Mouse (Mus musculus) megakaryocyte, embryonic 14.5 days (primary cell): ENCODE measurements around the gene Rexo2. TPM values are rescaled to one million over a fixed set of nuclear protein-coding genes. Genes with fewer than 3 reads are reported as not detected.
A peak's percentile ranks its signal among the peaks of the same experiment; 100 is the strongest.
"Not testable (repeated sequence)": the region's sequence is repeated elsewhere in the genome, so short reads cannot be mapped to it uniquely, and the experiment has no call there.

Experiments
- H3K27me3 ChIP-seq: replicated peaks from 2 replicates; pipeline ENCODE3; 2012; ENCODE audit warnings: inconsistent platforms
- H3K36me3 ChIP-seq: replicated peaks from 2 replicates; pipeline ENCODE3; 2012; ENCODE audit warnings: low read length, inconsistent platforms, mixed read lengths
- H3K4me1 ChIP-seq: 2 replicates; pipeline ENCODE4 v1.6.1; 2012; ENCODE audit warnings: inconsistent platforms
- H3K4me3 ChIP-seq: replicated peaks from 2 replicates; pipeline ENCODE3; 2012; ENCODE audit warnings: moderate library complexity, mild to moderate bottlenecking, inconsistent platforms
- H3K9me3 ChIP-seq: 2 replicates; pipeline ENCODE4 v1.6.1; 2012; ENCODE audit warnings: inconsistent platforms
- FLI1 ChIP-seq: IDR thresholded peaks from 2 replicates; pipeline ENCODE4 v1.6.1; 2012; ENCODE audit warnings: low read length, inconsistent platforms, mixed read lengths
- GATA1 ChIP-seq: IDR thresholded peaks from 3 replicates; pipeline ENCODE4 v1.6.1; 2012; ENCODE audit warnings: mixed read lengths, low read length, inconsistent platforms, borderline replicate concordance
- polyA plus RNA-seq: library from polyadenylated mRNA; stranded (reverse); fragments of >175 nt; gene quantifications from 2 replicates; pipeline ENCODE4 v1.2.3, GENCODE M21; 2012; ENCODE audit warnings: low replicate concordance; ENCODE audit not compliant: insufficient read depth

Gene Rexo2
- 36.1 and 212 TPM in 2 replicates for polyA plus RNA-seq

DNA sequence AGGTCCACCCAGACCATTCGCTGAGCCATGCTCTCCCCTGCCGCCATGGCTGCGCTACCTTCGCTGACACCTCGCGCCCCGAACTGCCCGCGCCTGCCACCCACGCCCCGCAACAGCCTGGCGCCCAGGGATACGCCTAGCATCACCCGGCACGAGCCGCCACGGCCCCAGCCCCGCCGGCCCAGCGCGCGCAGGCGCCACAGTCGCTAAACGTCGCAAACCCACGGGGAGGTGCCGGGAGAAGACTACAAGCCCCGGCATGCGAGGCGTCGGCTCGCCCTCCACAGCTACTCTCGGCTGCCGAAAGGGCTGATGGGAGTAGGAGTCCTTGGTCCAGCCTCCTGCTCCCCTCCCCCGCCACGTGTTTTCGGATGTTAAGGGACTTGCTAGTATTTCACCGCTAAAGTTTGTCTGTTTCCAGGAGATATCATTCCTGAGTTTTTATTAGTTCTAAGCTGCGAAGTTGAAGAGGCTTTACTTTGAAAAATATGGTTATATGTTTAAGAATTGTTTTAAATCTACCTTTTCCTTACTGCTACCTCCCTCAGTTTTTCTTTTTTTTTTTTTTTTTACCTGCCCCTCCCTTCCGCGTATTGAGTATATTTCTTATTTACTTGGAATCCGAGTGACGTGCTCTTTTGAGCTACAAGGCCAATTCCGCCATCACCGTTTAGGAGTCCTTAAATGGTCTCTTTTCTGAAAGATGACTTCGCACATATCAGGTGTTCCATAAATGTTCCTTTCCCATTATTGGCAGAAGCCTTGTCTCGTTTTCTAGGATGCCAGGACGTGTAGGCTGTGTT is at the start of gene Rexo2:
Gene Rexo2 (minus strand): TSS at position 213 of the 803 bp plus-strand sequence.
- Histone ChIP-seq H3K36me3 (peaks cover 47% of the 10 kb centered on the region), H3K4me3 (peak within 1 kb of the TSS; percentile 100), H3K4me1 (peaks cover 53% of the 10 kb centered on the region), H3K9me3 (no peaks in the 10 kb centered on the region), H3K27me3 (no peaks in the 10 kb centered on the region)
- no peak for TF ChIP-seq GATA1
- TF ChIP-seq FLI1 = no peak

DNA sequence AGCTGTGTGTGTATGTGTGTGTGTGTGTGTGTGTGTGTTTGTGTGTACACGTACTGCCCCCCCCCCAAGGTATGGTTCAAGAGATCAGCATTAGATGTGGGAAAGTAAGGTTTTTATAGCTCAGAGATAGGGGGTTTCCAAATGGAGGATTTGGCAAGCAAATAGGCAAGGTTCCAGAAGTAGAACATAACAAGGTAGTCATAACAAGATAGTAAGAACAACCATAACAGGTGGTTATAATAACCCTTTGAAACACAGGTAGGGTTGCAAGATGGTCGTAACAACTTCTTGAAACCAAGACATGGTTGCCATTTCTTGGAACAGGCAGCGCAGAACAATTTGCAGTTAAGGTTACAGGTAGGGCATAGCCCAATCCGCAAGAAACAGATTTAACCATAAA is 46.1 kb upstream of the Rexo2 start:
- H3K4me3 ChIP-seq = no peak overlapping the region
- TF ChIP-seq GATA1 (no peak), FLI1 (no peak)
- H3K9me3 ChIP-seq = no peaks in the 10 kb centered on the region
- peaks cover 2% of the 10 kb centered on the region; the same call in 1 of the 2 replicates for H3K4me1 ChIP-seq
- H3K27me3 ChIP-seq = no peaks in the 10 kb centered on the region
- no peaks in the 10 kb centered on the region for H3K36me3 ChIP-seq

DNA sequence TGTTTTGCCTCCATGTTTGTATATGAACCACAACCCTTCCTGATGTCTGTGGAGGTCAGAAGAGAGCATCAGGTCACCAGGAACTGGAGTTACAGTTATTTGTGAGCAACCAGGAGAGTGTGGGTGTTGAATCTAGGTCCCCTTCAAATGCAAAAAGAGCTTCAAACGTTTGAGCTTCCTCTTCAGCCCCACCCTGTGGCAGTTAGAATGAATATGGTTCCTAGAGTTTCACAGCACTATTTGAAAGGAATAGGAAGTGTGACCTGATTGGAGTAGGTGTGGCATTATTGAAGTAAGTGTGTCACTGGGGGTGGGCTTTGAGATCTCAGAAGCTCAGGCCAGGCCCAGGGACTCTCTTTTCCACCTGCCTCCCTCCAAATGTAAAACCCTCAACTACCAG is 45.1 kb upstream of the Rexo2 start:
- no peaks in the 10 kb centered on the region for H3K27me3 ChIP-seq
- no peaks in the 10 kb centered on the region for H3K9me3 ChIP-seq
- no peaks in the 10 kb centered on the region for H3K4me1 ChIP-seq
- H3K4me3 ChIP-seq = no peak overlapping the region
- no peaks in the 10 kb centered on the region for H3K36me3 ChIP-seq
- no peak for TF ChIP-seq FLI1
- no peak for TF ChIP-seq GATA1

DNA sequence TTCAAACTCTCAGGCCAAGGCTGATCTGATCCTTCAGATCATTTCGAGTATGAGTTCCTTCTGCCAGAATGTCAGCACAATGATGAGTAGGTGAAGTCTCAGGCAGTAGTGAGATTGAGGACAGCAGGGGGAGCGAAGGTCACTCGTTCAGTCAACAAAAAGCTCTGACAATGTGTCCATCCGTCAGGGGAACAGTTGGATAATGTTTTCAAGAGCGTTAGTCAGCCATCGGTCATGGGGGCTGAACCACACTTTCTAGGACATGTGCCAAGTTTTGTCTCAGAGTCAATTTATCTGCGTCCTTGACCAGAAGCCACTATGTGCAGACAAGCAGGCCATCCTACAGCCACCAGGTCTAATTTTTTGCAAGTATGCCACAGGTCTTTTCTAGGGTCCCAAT is 40.0 kb upstream of the Rexo2 start:
- H3K4me1 ChIP-seq, H3K27me3 ChIP-seq, H3K36me3 ChIP-seq, H3K9me3 ChIP-seq, H3K4me3 ChIP-seq: not testable (repeated sequence)

DNA sequence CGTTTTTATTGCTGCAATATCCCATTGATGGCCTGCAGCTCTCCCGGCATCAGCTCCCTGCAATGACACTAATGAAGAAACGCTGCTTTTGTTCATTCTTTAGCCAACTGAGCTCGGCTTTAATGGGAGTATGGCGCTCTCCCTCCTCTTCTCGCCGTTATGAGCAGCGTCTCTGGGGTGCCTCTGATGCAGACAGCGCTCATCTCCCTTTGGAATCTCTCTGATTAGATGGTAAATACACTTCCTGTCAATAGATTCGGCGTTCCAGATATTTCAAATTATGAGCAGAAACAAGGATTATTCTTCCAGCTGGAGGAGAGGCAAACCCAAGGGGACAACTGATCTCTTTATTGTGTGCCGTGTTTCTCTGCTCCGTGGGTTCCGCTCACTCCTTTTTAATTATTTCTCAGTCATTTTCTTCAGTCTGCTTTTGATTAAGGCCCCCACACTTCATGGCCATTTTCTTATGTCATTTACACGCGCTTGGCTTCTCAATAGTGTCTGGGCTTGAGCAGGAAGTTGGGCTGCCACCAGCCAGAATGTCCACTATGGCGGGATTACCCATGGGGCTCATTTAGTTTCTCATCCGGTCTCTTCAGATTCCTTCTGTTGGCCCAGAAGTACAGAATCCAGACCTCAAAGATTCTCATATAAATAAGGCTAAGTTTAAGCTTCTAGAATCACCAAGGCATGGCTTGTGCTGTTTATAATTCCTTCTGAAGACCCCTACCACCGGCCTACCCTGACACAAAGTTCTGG is 37.1 kb upstream of the Rexo2 start:
- no peaks in the 10 kb centered on the region for H3K27me3 ChIP-seq
- H3K4me3 ChIP-seq = no peak overlapping the region
- no peaks in the 10 kb centered on the region for H3K36me3 ChIP-seq
- H3K9me3 ChIP-seq = no peaks in the 10 kb centered on the region
- H3K4me1 ChIP-seq = peaks cover 7% of the 10 kb centered on the region; the same call in 1 of the 2 replicates
- TF ChIP-seq FLI1 = no peak
- no peak for TF ChIP-seq GATA1

DNA sequence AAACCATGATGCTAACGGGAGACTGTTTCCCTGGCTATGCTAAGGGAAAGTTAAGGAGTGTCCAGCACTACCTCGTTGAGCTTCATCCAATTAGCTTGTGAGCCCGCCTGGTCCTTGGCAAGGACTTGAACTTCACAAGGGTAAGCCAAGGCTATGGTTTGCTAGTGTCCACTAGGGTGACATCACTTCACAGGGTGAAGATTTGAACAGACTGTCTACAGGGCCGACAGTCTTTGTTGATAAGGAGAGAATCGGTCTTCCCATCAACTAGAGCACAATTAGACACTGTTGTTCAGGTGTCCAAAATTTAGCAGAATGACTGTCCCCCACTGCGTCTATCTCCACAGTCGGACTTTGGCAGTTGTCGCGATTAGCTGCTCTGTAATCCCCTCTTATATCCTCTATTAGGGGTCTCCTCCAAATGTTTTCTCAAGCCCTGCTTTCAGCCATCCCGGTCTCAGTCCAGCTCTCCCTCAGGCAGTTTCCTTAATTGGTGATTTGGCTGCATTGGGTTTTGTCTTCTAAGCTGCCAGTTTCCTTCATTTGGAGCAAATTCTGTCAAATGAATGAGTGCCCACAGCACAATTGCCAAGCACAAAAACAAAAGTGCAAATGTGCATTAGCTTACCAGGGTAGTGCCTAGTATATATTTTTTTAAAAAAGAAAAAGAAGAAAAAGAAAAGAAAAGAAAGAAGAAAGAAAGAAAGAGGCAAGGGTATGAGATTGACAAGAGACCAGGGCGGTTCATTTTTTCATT is 36.4 kb upstream of the Rexo2 start:
- H3K9me3 ChIP-seq = no peaks in the 10 kb centered on the region
- H3K36me3 ChIP-seq = no peaks in the 10 kb centered on the region
- no peaks in the 10 kb centered on the region for H3K27me3 ChIP-seq
- no peak overlapping the region for H3K4me3 ChIP-seq
- TF ChIP-seq FLI1 = no peak
- TF ChIP-seq GATA1 = no peak
- H3K4me1 ChIP-seq = peaks cover 7% of the 10 kb centered on the region; the same call in 1 of the 2 replicates

DNA sequence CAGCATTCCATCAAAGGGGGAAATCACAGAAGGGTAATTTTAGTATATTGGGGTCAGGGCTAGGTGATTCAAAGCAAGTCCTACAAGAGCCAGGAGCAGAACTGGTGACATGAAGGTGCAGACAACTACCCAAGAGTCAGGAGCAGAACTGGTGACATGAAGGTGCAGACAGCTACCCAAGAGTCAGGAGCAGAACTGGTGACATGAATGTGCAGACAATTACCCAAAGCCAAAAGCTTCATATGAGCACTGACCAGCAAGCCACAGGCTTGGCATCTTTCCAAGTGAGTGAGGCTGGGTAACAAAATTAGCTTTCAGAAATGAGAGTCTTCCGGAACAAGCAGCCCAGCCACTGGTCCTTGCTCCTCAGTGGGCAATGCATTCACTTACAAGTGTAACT is 34.9 kb upstream of the Rexo2 start:
- Histone ChIP-seq H3K4me3 (no peak overlapping the region), H3K36me3 (no peaks in the 10 kb centered on the region), H3K9me3 (0 out of 2 replicates have a peak, but pooled peaks cover 2% of the 10 kb centered on the region), H3K4me1 (peaks cover 7% of the 10 kb centered on the region; the same call in 1 of the 2 replicates), H3K27me3 (no peaks in the 10 kb centered on the region)
- TF ChIP-seq GATA1 (no peak), FLI1 (no peak)

DNA sequence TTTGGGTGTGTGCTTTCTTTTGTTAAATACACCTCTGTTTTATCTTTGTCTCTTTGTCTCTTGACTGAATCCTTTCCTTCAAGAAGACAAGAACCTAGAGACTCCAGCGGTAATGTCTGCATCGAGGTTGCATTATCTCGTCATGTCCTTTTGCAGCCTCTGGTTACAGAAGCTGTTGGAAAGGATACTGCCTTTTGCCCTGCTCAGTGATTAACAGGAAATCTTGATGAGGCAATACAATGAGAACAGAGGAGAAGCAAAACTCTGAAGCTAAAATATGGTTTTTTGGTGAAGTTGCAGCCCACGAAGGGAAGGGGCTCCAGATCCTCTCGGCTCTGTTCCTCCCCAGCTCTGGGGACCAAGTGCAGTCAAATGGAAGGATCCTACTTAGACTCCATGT is 29.7 kb upstream of the Rexo2 start:
- Histone ChIP-seq H3K27me3 (peaks cover 4% of the 10 kb centered on the region), H3K4me1 (peaks cover 2% of the 10 kb centered on the region; the same call in 1 of the 2 replicates), H3K36me3 (no peaks in the 10 kb centered on the region), H3K9me3 (peaks cover 21% of the 10 kb centered on the region), H3K4me3 (no peak overlapping the region)
- TF ChIP-seq GATA1 (no peak), FLI1 (no peak)

DNA sequence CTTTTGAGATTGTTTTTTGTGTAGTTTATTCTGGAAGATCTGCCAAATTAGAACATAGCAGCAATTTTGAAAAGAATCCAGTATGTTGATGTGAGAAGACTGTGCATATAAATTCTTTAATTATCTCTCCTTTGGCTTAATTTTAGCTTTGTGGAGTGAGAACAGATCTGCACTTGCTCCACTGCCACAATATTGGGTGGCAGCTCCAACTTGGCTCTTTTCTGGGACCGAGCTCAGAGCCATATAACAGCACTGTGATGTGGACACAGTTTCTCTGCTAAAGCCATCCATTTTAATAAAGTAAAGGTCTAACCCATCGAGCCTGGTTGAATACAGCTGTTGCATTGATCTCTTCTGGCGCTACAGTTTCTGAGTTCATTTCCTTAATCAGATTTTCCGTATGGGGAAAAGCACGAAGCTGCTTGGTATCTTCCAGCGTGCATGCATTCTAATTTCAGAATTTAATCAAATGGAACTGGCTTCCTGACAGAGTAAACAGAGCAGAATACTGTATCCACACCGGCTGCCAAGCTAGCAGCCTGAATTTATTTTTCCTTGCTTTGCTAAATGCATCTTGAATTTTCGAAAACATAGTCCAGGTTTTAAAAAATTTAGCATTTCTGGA is 24.4 kb upstream of the Rexo2 start:
- TF ChIP-seq FLI1 (no peak), GATA1 (no peak)
- Histone ChIP-seq H3K4me3 (no peak overlapping the region), H3K9me3 (peaks cover 14% of the 10 kb centered on the region), H3K27me3 (peaks cover 11% of the 10 kb centered on the region), H3K4me1 (no peaks in the 10 kb centered on the region), H3K36me3 (no peaks in the 10 kb centered on the region)
